Mouse (Mus musculus) layer of hippocampus, postnatal 36 days (tissue): Measurements from ENCODE around the gene Zbtb14. TPM values are rescaled to one million over a fixed set of nuclear protein-coding genes. Genes with fewer than 3 reads are reported as not detected.

Experiments used
- DNase-seq, 2 experiments: peaks; one replicate each; pipeline ENCODE4 v3.0.0; 2022
- total RNA-seq, 2 experiments: library from RNA; stranded (reverse); gene quantifications; 2 replicates each; pipeline ENCODE4 v1.2.3; 2021

The Zbtb14 gene
- 10 to 100 TPM; 21.5 to 22.1 TPM for total RNA-seq

GRCm38 (mm10) chr17:69382511-69383100 is at the start of gene Zbtb14:
TSS of gene Zbtb14 (plus strand) at chr17:69383050.
- DNase-seq = peak; percentile 84 to 86

- no peak for DNase-seq
These were observed 36.8 kb upstream of the Zbtb14 start for GRCm38 (mm10) chr17:69346056-69346455.

GRCm38 (mm10) chr17:69349014-69349531 is 33.8 kb upstream of the Zbtb14 start:
- DNase-seq = peak; percentile 14 to 21

- DNase-seq = no peak
These were observed 17.8 kb upstream of the Zbtb14 start for GRCm38 (mm10) chr17:69365049-69365448.

GRCm38 (mm10) chr17:69380838-69381237 is 2.0 kb upstream of the Zbtb14 start:
- DNase-seq = no peak

- peak; percentile 78 for DNase-seq
These were observed 521 bp downstream of the Zbtb14 start for GRCm38 (mm10) chr17:69383201-69383940.

- peak; percentile 70 to 72 for DNase-seq
These were observed 1.3 kb downstream of the Zbtb14 start for GRCm38 (mm10) chr17:69383941-69384665.

- DNase-seq = no peak
These were observed 13.5 kb downstream of the Zbtb14 start for GRCm38 (mm10) chr17:69396147-69397033.

- no peak for DNase-seq
These were observed 14.3 kb downstream of the Zbtb14 start for GRCm38 (mm10) chr17:69397163-69397562.

GRCm38 (mm10) chr17:69398092-69398491 is 15.2 kb downstream of the Zbtb14 start:
- no peak for DNase-seq

GRCm38 (mm10) chr17:69401146-69401545 is 18.3 kb downstream of the Zbtb14 start:
- no peak for DNase-seq

GRCm38 (mm10) chr17:69416163-69416562 is 33.3 kb downstream of the Zbtb14 start:
- DNase-seq = no peak

GRCm38 (mm10) chr17:69416920-69417661 is 34.2 kb downstream of the Zbtb14 start:
- DNase-seq = peak; percentile 95 to 96

GRCm38 (mm10) chr17:69417724-69418373 is 35.0 kb downstream of the Zbtb14 start:
- DNase-seq = no peak

GRCm38 (mm10) chr17:69421592-69421991 is 38.7 kb downstream of the Zbtb14 start:
- no peak for DNase-seq

- DNase-seq = peak in 1 of 2 experiments; percentile 22
These were observed 55.0 kb downstream of the Zbtb14 start for GRCm38 (mm10) chr17:69437836-69438235.

- DNase-seq = peak in 1 of 2 experiments; percentile 7
These were observed 55.6 kb downstream of the Zbtb14 start for GRCm38 (mm10) chr17:69438486-69438885.

- DNase-seq = peak; percentile 57 to 61
These were observed 56.2 kb downstream of the Zbtb14 start, which contains the start of gene Akain1 for GRCm38 (mm10) chr17:69438990-69439491. TSS of gene Akain1 (plus strand) at chr17:69439326.

- peak; percentile 37 to 42 for DNase-seq
These were observed 57.0 kb downstream of the Zbtb14 start for GRCm38 (mm10) chr17:69439571-69440480.
